Mouse (Mus musculus) heart, postnatal 25 days (tissue): ENCODE measurements around the gene Gm10799. TPM values are rescaled to one million over a fixed set of nuclear protein-coding genes. Genes with fewer than 3 reads are reported as not detected.
"Not testable (repeated sequence)": the region's sequence is repeated elsewhere in the genome, so short reads cannot be mapped to it uniquely, and the experiment has no call there.

Experiments used
- DNase-seq: peaks from one replicate; pipeline ENCODE4 v3.0.0; 2022; ENCODE audit warnings: low spot score
- intact Hi-C: fragments of 180-260 bp; cut with DNase I; formaldehyde crosslinking; loops from one replicate; pipeline ENCODE4 v1.15.1; 2025
- total RNA-seq, 2 experiments: library from RNA; stranded (reverse); gene quantifications; 2 replicates each; pipeline ENCODE4 v1.2.3; 2021

Gm10799 gene
- total RNA-seq, 2 experiments from 2014 or later = not detected

- intact Hi-C loops, DNase-seq: not testable (repeated sequence)
Measured at GRCm38 (mm10) chr2:104081436-104082050, 13.2 kb upstream of the Gm10799 start.

GRCm38 (mm10) chr2:104078285-104078684 is 9.9 kb upstream of the Gm10799 start:
- DNase-seq, intact Hi-C loops: not testable (repeated sequence)

- intact Hi-C loops = loop anchor here (1.0 kb wide), 1 partner anchor 27 kb away; no protein-coding TSS in a partner anchor
- peak; percentile 13 for DNase-seq
Measured at GRCm38 (mm10) chr2:104069704-104070185, 1.4 kb upstream of the Gm10799 start, which contains the start of gene Cd59b. Gene Cd59b, plus strand, starts transcription at chr2:104069849.

- DNase-seq, intact Hi-C loops: not testable (repeated sequence)
Measured at GRCm38 (mm10) chr2:104065526-104065925, 2.8 kb downstream of the Gm10799 start, which contains the start of gene Gm10912. Gene Gm10912, plus strand, starts transcription at chr2:104065826.

GRCm38 (mm10) chr2:104064152-104064551 is 4.2 kb downstream of the Gm10799 start:
- intact Hi-C loops = no loop called here
- DNase-seq = no peak

- intact Hi-C loops = no loop called here
- no peak for DNase-seq
Measured at GRCm38 (mm10) chr2:104062665-104063064, 5.7 kb downstream of the Gm10799 start.

GRCm38 (mm10) chr2:104060996-104061395 is 7.4 kb downstream of the Gm10799 start:
- DNase-seq = no peak
- intact Hi-C loops = no loop called here

GRCm38 (mm10) chr2:104059786-104060185 is 8.6 kb downstream of the Gm10799 start:
- intact Hi-C loops = no loop called here
- no peak for DNase-seq

GRCm38 (mm10) chr2:104058954-104059353 is 9.4 kb downstream of the Gm10799 start:
- intact Hi-C loops = no loop called here

GRCm38 (mm10) chr2:104058381-104058780 is 10.0 kb downstream of the Gm10799 start:
- intact Hi-C loops = no loop called here
- DNase-seq = no peak

More at GRCm38 (mm10) chr2:104058954-104059353, 9.4 kb downstream of the Gm10799 start:
- no peak for DNase-seq

- intact Hi-C loops = loop anchor here (5.0 kb wide), 2 partner anchors 83 to 378 kb away; no protein-coding TSS in a partner anchor
- DNase-seq = no peak
Measured at GRCm38 (mm10) chr2:104044479-104045080, 23.8 kb downstream of the Gm10799 start.

- intact Hi-C loops = loop anchor here (5.0 kb wide), 2 partner anchors 83 to 378 kb away; no protein-coding TSS in a partner anchor
- no peak for DNase-seq
Measured at GRCm38 (mm10) chr2:104043624-104044478, 24.5 kb downstream of the Gm10799 start.

GRCm38 (mm10) chr2:104042766-104043165 is 25.6 kb downstream of the Gm10799 start:
- no peak for DNase-seq
- intact Hi-C loops = loop anchor here (5.0 kb wide), 2 partner anchors 85 to 380 kb away; no protein-coding TSS in a partner anchor

GRCm38 (mm10) chr2:104041632-104042031 is 26.7 kb downstream of the Gm10799 start:
- intact Hi-C loops = loop anchor here (5.0 kb wide), 2 partner anchors 86 to 381 kb away; no protein-coding TSS in a partner anchor
- DNase-seq = no peak

- no peak for DNase-seq
- intact Hi-C loops = loop anchor here (10.0 kb wide), 2 partner anchors 57 to 457 kb away; partner anchors contain the start of genes Cd59a and Hipk3
Measured at GRCm38 (mm10) chr2:104038236-104038635, 30.1 kb downstream of the Gm10799 start.

- no peak for DNase-seq
- intact Hi-C loops = loop anchor here (10.0 kb wide), 2 partner anchors 58 to 458 kb away; partner anchors contain the start of genes Cd59a and Hipk3
Measured at GRCm38 (mm10) chr2:104036316-104036715, 32.0 kb downstream of the Gm10799 start.

- intact Hi-C loops = loop anchor here (10.0 kb wide), 2 partner anchors 59 to 459 kb away; partner anchors contain the start of genes Cd59a and Hipk3
- DNase-seq = peak; percentile 5
Measured at GRCm38 (mm10) chr2:104035595-104035994, 32.8 kb downstream of the Gm10799 start.

GRCm38 (mm10) chr2:104034832-104035472 is 33.4 kb downstream of the Gm10799 start:
- peak; percentile 14 for DNase-seq
- intact Hi-C loops = loop anchor here (10.0 kb wide), 2 partner anchors 60 to 460 kb away; partner anchors contain the start of genes Cd59a and Hipk3

- no peak for DNase-seq
- intact Hi-C loops = loop anchor here (10.0 kb wide), 2 partner anchors 63 to 463 kb away; partner anchors contain the start of genes Cd59a and Hipk3
Measured at GRCm38 (mm10) chr2:104032056-104032455, 36.3 kb downstream of the Gm10799 start.
